Mouse (Mus musculus): ENCODE results near the gene Chfr. TPM values are rescaled to one million over a fixed set of nuclear protein-coding genes. Genes with fewer than 3 reads are reported as not detected.

The Chfr gene
- total RNA-seq (2014; rRNA removed; ENCODE audit: low replicate concordance) (32.3 and 56.0 TPM in 2 replicates), polyA plus RNA-seq (2015; fragmentation: Nextera tagmentation; extraction: Ambion mirVana) (17.3 and 19.7 TPM in 2 replicates)

DNA sequence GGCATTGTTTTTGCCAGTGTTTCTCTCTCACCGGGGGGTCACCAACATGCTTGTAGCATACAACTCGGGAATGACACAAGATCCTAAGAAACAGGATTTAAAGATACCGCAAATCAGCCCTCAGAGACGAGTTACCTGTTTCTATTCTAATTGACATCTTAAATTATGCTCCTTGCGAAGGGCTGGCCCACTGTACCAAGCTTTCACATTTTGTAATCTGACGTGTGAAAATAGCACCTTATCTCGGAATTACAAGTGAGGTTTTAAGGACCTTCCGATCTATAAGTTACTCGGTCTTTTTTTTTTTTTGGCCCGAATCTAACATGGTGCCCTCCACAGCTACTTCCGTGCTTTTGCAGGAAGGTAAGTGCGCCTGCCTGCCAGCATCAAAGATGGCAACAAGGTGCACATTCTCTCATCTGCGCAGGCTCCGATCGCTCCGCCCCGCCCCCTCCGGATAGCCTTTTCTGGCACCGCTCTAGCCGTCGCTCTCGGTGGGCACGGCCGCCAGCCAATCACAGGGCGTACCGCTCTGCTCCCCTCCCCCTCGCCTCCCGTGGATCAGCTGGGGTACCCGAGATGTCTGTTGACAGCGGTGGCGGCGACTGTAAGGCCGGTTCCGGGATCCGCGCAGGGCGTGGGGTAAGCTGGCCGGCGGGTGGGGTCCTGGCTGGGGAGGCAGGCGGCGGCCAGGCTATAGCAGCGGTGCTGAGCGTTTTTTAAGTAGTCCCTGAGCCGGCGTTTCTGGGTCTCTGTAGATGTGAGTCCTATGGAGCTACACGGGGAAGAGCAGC, at the start of gene Chfr:
Chfr (plus strand) TSS at position 550 of the 794 bp plus-strand sequence.
- Histone ChIP-seq H3K4me2 (ENCODE audit: low read depth, low read length) (peak within 1 kb of the TSS; percentile 82), H3K36me3 (replicated peaks; ENCODE audit: control insufficient read depth, insufficient read depth, low read length) (peaks cover 14% of the 10 kb centered on the region), H3K9ac (replicated peaks; ENCODE audit: low read depth, low read length) (peak within 1 kb of the TSS; percentile 76), H3K27ac (ENCODE audit: low read depth) (peak within 1 kb of the TSS; percentile 75), H3K27me3 (ENCODE audit: control insufficient read depth, insufficient read depth, low read length) (no peaks in the 10 kb centered on the region), H3K9me3 (replicated peaks; ENCODE audit: control insufficient read depth, low read length) (peaks cover 7% of the 10 kb centered on the region), H3K4me3 (ENCODE audit: low read depth, low read length) (peak within 1 kb of the TSS; percentile 81), H3K4me1 (ENCODE audit: control insufficient read depth, insufficient read depth) (0 out of 2 replicates have a peak, but pooled peaks cover 4% of the 10 kb centered on the region)
- TF ChIP-seq CTCF (IDR thresholded peaks at IDR 0.05; ENCODE audit: low read depth) (no peak; the same call in 1 of the 2 replicates), EP300 (IDR thresholded peaks at IDR 0.05; ENCODE audit: low read depth) (peak; percentile 60)
- ATAC-seq (ENCODE audit: insufficient read depth, low read depth) (peak; percentile 100), DNase-seq (ENCODE audit: low spot score) (peak; percentile 96)
- 3% methylated on average over 45 of the region's 46 CpGs for WGBS

DNA sequence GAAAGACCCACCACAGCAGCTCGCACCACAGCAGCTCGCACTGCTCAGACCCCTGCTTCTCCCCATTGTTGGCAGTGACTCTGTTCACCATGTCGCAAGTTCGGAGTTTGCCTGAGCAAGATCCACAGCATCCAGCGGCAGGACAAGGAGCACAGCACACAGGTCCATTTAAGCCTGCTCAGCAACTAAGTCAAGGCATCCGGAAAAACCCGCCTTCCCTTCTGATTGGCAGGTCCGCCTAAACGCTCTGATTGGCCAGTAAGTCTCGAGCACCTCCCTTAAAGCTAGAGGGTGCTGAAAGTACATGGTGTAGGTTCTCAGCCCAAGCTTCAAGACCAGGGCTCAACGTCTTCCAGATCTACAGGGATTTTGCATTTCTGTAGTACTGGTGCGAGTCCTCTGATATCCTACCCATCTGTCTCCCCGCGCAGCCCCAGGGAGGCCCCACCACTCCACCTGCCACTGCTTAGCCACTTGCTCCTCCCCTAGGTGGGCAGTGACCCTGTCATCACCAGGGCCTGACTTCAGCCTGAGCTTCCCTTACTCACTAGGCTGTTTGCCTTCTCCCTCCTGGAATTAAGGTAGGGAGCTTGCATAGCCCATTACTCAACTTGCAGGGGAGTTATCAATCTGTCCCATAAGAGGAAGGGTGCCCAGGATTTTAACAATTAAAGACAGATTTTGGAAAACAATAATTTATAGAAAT, 49.3 kb upstream of the Chfr start:
- Histone ChIP-seq H3K9ac (replicated peaks; ENCODE audit: low read depth, low read length) (no peak overlapping the region), H3K36me3 (replicated peaks; ENCODE audit: control insufficient read depth, insufficient read depth, low read length) (no peaks in the 10 kb centered on the region), H3K4me1 (ENCODE audit: control insufficient read depth, insufficient read depth) (no peaks in the 10 kb centered on the region), H3K27me3 (ENCODE audit: control insufficient read depth, insufficient read depth, low read length) (no peaks in the 10 kb centered on the region), H3K4me2 (ENCODE audit: low read depth, low read length) (no peak overlapping the region), H3K4me3 (ENCODE audit: low read depth, low read length) (no peak overlapping the region), H3K9me3 (replicated peaks; ENCODE audit: control insufficient read depth, low read length) (0 out of 2 replicates have a peak, but pooled peaks cover 4% of the 10 kb centered on the region), H3K27ac (ENCODE audit: low read depth) (no peak overlapping the region)
- ATAC-seq (ENCODE audit: insufficient read depth, low read depth) (no peak), DNase-seq (ENCODE audit: low spot score) (no peak)
- WGBS = 22% methylated on average over 14 of the region's 14 CpGs
- TF ChIP-seq CTCF (IDR thresholded peaks at IDR 0.05; ENCODE audit: low read depth) (no peak), EP300 (IDR thresholded peaks at IDR 0.05; ENCODE audit: low read depth) (no peak)

DNA sequence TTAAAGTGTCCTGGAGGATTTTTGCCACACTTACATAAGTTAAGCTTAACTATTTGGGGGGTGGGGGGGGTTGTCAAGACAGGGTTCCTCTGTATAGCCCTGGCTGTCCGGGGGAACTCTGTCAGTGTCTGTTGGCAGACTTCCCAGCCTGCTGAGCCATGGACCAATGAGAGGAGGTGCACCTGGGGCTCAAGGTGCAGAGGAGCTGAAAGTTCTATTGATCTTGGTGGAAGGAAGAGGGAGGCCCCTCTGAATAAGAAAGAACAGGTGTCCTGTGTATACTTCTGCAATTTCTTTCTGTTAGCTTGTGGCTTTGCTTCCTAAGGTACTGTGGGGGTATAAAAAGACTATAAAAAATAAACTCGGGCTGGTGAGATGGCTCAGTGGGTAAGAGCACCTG, 44.1 kb upstream of the Chfr start:
- Histone ChIP-seq H3K9ac (replicated peaks; ENCODE audit: low read depth, low read length) (no peak overlapping the region), H3K36me3 (replicated peaks; ENCODE audit: control insufficient read depth, insufficient read depth, low read length) (no peaks in the 10 kb centered on the region), H3K27me3 (ENCODE audit: control insufficient read depth, insufficient read depth, low read length) (no peaks in the 10 kb centered on the region), H3K4me2 (ENCODE audit: low read depth, low read length) (no peak overlapping the region), H3K9me3 (replicated peaks; ENCODE audit: control insufficient read depth, low read length) (no peaks in the 10 kb centered on the region), H3K4me3 (ENCODE audit: low read depth, low read length) (no peak overlapping the region), H3K27ac (ENCODE audit: low read depth) (no peak overlapping the region), H3K4me1 (ENCODE audit: control insufficient read depth, insufficient read depth) (0 out of 2 replicates have a peak, but pooled peaks cover 4% of the 10 kb centered on the region)
- DNase-seq (ENCODE audit: low spot score) = no peak
- TF ChIP-seq CTCF (IDR thresholded peaks at IDR 0.05; ENCODE audit: low read depth) (no peak), EP300 (IDR thresholded peaks at IDR 0.05; ENCODE audit: low read depth) (no peak)
- WGBS = 59% methylated on average over 2 of the region's 2 CpGs
- no peak for ATAC-seq (ENCODE audit: insufficient read depth, low read depth)

DNA sequence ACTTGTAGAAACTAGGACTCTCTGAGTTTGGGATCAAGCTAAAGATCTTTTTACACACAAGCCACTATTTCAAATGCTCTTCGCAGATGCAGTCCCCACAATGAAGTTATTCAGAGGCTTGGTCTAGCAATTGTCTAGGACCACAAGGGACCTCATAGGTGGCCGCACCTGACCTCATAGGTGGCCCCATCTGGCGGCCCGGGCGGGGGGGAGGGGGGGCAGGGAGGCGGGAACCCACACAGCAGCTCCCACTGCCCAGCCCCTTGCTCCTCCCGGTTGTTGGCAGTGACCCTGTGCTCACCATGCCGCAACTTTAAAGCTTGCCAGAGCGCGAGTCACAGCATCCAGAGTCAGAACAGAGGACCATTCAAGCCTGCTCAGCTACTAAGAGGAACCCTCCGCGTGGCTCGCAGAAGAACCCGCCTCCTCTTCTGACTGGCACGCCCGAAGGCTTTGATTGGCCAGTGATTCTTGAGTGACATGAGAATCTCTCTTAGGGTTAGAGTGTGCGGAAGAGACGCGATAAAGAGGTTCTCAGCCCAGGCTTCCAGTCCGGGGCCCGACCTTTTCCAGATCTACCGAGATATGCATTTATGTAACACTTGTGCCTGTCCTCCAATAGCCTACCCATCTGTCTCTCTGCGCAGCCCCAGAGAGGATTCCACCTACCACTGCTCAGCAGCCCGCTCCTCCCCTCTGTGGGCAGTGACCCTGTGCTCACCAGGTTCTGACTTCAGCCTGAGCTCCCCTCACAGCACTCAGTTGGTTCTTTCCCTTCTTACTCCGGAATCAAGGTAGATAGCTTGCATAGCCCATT, 41.4 kb upstream of the Chfr start, which contains the start of gene Gm35315:
Gm35315 (minus strand) TSS at position 391 of the 817 bp plus-strand sequence.
- Histone ChIP-seq H3K27ac (ENCODE audit: low read depth) (no peak within 1 kb of the TSS), H3K4me1 (ENCODE audit: control insufficient read depth, insufficient read depth) (0 out of 2 replicates have a peak, but pooled peaks cover 4% of the 10 kb centered on the region)

DNA sequence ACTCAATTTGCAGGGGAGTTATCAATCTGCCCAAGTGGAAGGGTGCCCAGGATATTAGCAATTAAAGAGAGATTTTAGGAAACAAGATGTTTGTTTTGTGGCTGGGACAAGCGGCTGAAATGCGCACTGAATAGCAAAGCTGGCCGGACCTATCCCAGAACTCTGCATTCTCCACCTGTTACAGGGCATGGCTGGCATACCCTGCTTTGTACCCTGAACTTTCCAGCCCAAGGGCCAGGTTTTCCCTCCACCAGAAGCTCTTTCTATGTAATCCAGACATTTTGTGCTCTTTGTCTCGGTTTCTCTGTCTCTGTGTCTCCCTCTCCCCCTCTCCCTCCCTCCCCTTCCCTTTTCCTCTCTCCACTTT, 40.8 kb upstream of the Chfr start:
- Histone ChIP-seq H3K9me3 (replicated peaks; ENCODE audit: control insufficient read depth, low read length) (no peaks in the 10 kb centered on the region), H3K4me3 (ENCODE audit: low read depth, low read length) (peak overlapping the region; percentile 48), H3K27ac (ENCODE audit: low read depth) (no peak overlapping the region), H3K9ac (replicated peaks; ENCODE audit: low read depth, low read length) (no peak overlapping the region; the same call in 1 of the 2 replicates), H3K4me1 (ENCODE audit: control insufficient read depth, insufficient read depth) (0 out of 2 replicates have a peak, but pooled peaks cover 4% of the 10 kb centered on the region), H3K4me2 (ENCODE audit: low read depth, low read length) (peak overlapping the region; percentile 61), H3K36me3 (replicated peaks; ENCODE audit: control insufficient read depth, insufficient read depth, low read length) (no peaks in the 10 kb centered on the region), H3K27me3 (ENCODE audit: control insufficient read depth, insufficient read depth, low read length) (no peaks in the 10 kb centered on the region)
- ATAC-seq (ENCODE audit: insufficient read depth, low read depth) = no peak
- DNase-seq (ENCODE audit: low spot score) = no peak
- WGBS = 1% methylated on average over 4 of the region's 4 CpGs
- TF ChIP-seq CTCF (IDR thresholded peaks at IDR 0.05; ENCODE audit: low read depth) (no peak), EP300 (IDR thresholded peaks at IDR 0.05; ENCODE audit: low read depth) (no peak)

More for the DNA sequence above, 41.4 kb upstream of the Chfr start, which contains the start of gene Gm35315:
- 3% methylated on average over 25 of the region's 25 CpGs for WGBS
- Histone ChIP-seq H3K36me3 (replicated peaks; ENCODE audit: control insufficient read depth, insufficient read depth, low read length) (no peaks in the 10 kb centered on the region), H3K9ac (replicated peaks; ENCODE audit: low read depth, low read length) (no peak within 1 kb of the TSS; the same call in 1 of the 2 replicates), H3K4me2 (ENCODE audit: low read depth, low read length) (peak within 1 kb of the TSS; percentile 61), H3K27me3 (ENCODE audit: control insufficient read depth, insufficient read depth, low read length) (no peaks in the 10 kb centered on the region), H3K4me3 (ENCODE audit: low read depth, low read length) (peak within 1 kb of the TSS; percentile 48), H3K9me3 (replicated peaks; ENCODE audit: control insufficient read depth, low read length) (no peaks in the 10 kb centered on the region)
- no peak for TF ChIP-seq EP300 (IDR thresholded peaks at IDR 0.05; ENCODE audit: low read depth)
- TF ChIP-seq CTCF (IDR thresholded peaks at IDR 0.05; ENCODE audit: low read depth) = no peak
- DNase-seq (ENCODE audit: low spot score) (peak; percentile 83), ATAC-seq (ENCODE audit: insufficient read depth, low read depth) (peak; percentile 93)
